Mouse (Mus musculus): Measurements from ENCODE around the gene Sema3a. TPM values are rescaled to one million over a fixed set of nuclear protein-coding genes. Genes with fewer than 3 reads are reported as not detected.

Sema3a gene
- polyA plus RNA-seq, 1 experiment, result 0.01 TPM

DNA sequence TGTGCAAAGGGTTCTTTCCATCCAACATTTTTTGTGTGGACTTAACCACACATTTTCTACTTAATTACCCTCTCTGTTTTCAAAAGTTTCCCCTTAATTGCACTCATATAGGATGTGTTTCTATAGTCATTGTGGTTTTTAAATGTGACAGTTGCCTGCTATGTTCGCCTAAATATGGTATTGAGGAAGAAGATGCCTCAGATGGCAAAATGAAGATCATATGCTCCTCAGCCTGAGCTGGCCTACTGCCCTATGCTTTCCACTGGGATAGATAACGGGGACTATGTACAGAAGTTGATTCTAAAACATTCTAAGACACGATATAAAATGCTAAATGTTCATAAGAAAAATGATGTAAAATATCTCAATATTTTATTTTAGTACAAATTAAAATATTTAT is 138.3 kb downstream of the Sema3a start:
- no peaks in the 10 kb centered on the region for H3K36me3 ChIP-seq (ENCODE audit: control insufficient read depth)
- H3K4me1 ChIP-seq (ENCODE audit: control insufficient read depth), result no peaks in the 10 kb centered on the region
- H3K27me3 ChIP-seq (ENCODE audit: control insufficient read depth), result no peaks in the 10 kb centered on the region
- H3K4me3 ChIP-seq (replicated peaks), result no peak overlapping the region
- H3K9me3 ChIP-seq (ENCODE audit: control insufficient read depth, low read length), result no peaks in the 10 kb centered on the region
- TF ChIP-seq GATA1 (IDR thresholded peaks at IDR 0.05; ENCODE audit: low read length) (no peak), TAL1 (IDR thresholded peaks at IDR 0.05; ENCODE audit: low read length) (no peak)

DNA sequence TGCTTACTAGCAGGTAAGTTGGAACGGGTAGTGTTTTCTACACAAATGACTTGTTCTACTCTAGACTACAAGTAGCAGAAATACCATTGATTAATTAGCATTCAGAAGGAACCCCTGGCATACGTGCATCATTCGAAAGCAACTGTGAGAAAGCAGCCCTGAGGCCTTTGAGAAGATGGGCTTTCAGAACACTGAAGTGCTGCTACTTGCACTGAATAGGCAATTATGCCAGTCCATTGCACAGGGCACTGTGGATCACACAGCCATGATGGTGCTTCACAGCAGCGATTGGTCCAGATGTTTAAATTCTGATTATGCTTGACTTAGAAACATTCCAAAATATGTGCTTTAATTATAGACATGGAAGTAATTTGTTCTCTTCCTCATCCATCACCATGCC is 187.5 kb downstream of the Sema3a start:
- Histone ChIP-seq H3K27me3 (ENCODE audit: control insufficient read depth) (no peaks in the 10 kb centered on the region), H3K9me3 (ENCODE audit: control insufficient read depth, low read length) (no peaks in the 10 kb centered on the region), H3K4me3 (replicated peaks) (no peak overlapping the region), H3K36me3 (ENCODE audit: control insufficient read depth) (no peaks in the 10 kb centered on the region), H3K4me1 (ENCODE audit: control insufficient read depth) (no peaks in the 10 kb centered on the region)
- TF ChIP-seq GATA1 (IDR thresholded peaks at IDR 0.05; ENCODE audit: low read length) (no peak), TAL1 (IDR thresholded peaks at IDR 0.05; ENCODE audit: low read length) (no peak)

DNA sequence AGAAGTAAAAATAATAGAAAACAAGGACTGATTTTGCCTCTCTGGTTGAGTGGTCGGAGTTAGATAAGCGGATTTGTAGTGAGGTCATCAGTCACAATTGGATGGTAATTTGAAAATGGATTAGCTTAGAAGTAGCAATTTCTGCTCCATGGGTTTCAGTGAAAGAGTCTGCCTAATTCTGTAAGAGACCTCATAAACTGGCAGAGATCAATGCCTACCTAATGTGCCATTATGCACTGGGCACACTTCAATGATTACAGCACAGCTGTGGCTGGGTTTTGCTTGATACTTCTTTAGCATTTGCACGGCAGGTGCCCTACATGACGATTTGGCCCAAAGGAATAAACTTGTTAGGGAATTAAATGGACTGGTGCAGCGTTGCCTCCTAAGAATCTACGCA is 188.8 kb downstream of the Sema3a start:
- H3K27me3 ChIP-seq (ENCODE audit: control insufficient read depth), result no peaks in the 10 kb centered on the region

DNA sequence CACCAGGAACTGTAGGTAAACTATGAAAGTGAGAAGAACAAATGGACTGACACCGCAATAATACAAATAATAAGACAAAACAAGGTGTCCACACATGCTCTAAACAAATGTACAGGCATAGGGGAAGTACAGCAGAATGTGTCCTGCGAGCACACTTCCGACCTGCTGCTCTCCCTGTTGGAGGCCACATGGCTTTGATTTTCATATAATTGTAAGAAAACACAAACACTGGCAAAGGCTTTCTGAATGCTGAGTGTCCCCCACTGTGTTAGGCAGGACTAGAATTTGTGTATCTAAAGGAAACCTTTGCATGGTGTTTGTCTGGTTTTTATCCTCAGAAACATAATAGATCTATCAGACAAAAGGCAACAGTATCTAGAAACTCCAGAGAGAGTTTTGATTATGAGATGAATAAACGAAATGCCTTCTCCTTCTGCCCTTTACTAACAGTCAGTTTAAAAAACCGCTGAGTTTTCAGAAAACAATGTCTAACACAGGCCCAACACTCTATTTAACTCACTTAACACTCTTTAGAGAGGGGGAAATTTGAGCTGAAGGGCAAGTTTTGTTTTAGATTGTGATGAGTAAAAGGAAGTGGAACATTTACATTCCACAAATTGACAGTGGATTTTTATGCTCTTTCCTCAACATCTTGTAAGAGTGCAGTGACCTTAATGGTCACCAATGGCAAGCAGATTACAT is 193.7 kb downstream of the Sema3a start:
- Histone ChIP-seq H3K9me3 (ENCODE audit: control insufficient read depth, low read length) (no peaks in the 10 kb centered on the region), H3K27me3 (ENCODE audit: control insufficient read depth) (no peaks in the 10 kb centered on the region), H3K4me3 (replicated peaks) (no peak overlapping the region), H3K4me1 (ENCODE audit: control insufficient read depth) (no peaks in the 10 kb centered on the region), H3K36me3 (ENCODE audit: control insufficient read depth) (no peaks in the 10 kb centered on the region)
- TF ChIP-seq GATA1 (IDR thresholded peaks at IDR 0.05; ENCODE audit: low read length) (no peak), TAL1 (IDR thresholded peaks at IDR 0.05; ENCODE audit: low read length) (no peak)

More for the DNA sequence above, 188.8 kb downstream of the Sema3a start:
- no peaks in the 10 kb centered on the region for H3K4me1 ChIP-seq (ENCODE audit: control insufficient read depth)
- H3K36me3 ChIP-seq (ENCODE audit: control insufficient read depth), result no peaks in the 10 kb centered on the region
- H3K9me3 ChIP-seq (ENCODE audit: control insufficient read depth, low read length), result no peaks in the 10 kb centered on the region
- TF ChIP-seq TAL1 (IDR thresholded peaks at IDR 0.05; ENCODE audit: low read length) (no peak), GATA1 (IDR thresholded peaks at IDR 0.05; ENCODE audit: low read length) (no peak)
- H3K4me3 ChIP-seq (replicated peaks), result no peak overlapping the region

DNA sequence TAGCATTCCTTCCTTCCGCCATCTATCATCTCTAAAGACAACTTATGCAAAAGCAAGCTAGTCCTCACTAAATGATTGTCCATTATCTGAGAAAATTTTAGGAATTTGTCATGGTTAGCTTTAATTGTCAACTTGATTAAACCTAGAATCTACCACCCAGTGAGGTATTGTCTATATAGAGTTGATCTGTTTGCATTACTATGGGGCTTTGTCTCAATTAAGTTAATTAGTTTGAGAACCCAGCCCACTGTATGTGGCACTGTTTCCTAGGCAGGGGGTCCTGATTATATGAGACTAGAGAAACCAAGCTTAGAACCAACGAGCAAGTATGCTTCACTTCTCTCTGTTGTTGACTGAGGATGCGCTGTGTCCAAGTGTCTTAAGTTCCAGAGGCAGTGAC is 194.9 kb downstream of the Sema3a start:
- Histone ChIP-seq H3K9me3 (ENCODE audit: control insufficient read depth, low read length) (no peaks in the 10 kb centered on the region), H3K4me1 (ENCODE audit: control insufficient read depth) (no peaks in the 10 kb centered on the region), H3K36me3 (ENCODE audit: control insufficient read depth) (no peaks in the 10 kb centered on the region), H3K27me3 (ENCODE audit: control insufficient read depth) (no peaks in the 10 kb centered on the region), H3K4me3 (replicated peaks) (no peak overlapping the region)
- no peak for TF ChIP-seq GATA1 (IDR thresholded peaks at IDR 0.05; ENCODE audit: low read length)
- TF ChIP-seq TAL1 (IDR thresholded peaks at IDR 0.05; ENCODE audit: low read length), result no peak

DNA sequence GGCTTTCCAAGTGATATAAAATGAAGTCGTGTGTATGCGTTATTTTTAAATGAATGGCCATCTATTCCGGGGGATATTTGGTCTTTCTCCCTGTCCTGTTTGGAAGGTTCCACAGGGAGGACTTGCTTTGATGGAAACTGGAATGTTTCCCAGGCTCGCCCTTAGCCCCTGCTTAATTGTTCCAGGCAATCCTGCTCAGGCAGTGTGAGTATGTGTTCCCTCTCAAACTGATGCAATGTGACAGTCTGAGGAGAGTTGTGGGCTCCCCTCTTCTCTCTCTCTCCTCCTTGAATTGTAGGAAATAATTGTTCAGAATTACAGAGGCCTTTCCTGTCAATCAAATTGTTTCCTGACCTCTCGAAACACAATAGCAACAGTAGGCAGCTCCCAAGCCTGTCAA is 202.1 kb downstream of the Sema3a start:
- Histone ChIP-seq H3K4me3 (replicated peaks) (no peak overlapping the region), H3K9me3 (ENCODE audit: control insufficient read depth, low read length) (no peaks in the 10 kb centered on the region), H3K36me3 (ENCODE audit: control insufficient read depth) (no peaks in the 10 kb centered on the region), H3K4me1 (ENCODE audit: control insufficient read depth) (no peaks in the 10 kb centered on the region), H3K27me3 (ENCODE audit: control insufficient read depth) (no peaks in the 10 kb centered on the region)
- TF ChIP-seq TAL1 (IDR thresholded peaks at IDR 0.05; ENCODE audit: low read length) (no peak), GATA1 (IDR thresholded peaks at IDR 0.05; ENCODE audit: low read length) (no peak)

DNA sequence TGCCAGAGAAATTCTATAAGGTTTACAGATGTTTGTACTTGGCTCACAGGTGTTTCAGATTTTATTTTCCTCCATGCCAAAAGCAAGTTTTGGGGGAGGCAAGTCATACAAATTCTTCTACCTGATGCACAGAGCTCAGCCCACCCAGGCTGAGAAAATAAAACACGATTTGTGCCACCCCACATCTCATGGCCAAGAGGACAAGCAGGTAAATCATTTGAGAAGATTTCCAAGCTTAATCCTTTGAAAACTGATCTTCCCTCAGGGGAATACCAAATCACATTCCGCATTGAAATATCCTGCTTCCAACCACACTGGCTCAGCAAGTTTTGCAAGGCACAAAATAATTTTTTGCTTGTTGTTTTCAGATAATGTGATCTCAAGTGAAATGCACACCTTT is 206.2 kb downstream of the Sema3a start:
- TF ChIP-seq TAL1 (IDR thresholded peaks at IDR 0.05; ENCODE audit: low read length) (no peak), GATA1 (IDR thresholded peaks at IDR 0.05; ENCODE audit: low read length) (no peak)
- H3K9me3 ChIP-seq (ENCODE audit: control insufficient read depth, low read length), result no peaks in the 10 kb centered on the region
- no peaks in the 10 kb centered on the region for H3K36me3 ChIP-seq (ENCODE audit: control insufficient read depth)
- no peak overlapping the region for H3K4me3 ChIP-seq (replicated peaks)
- no peaks in the 10 kb centered on the region for H3K4me1 ChIP-seq (ENCODE audit: control insufficient read depth)
- H3K27me3 ChIP-seq (ENCODE audit: control insufficient read depth), result no peaks in the 10 kb centered on the region

DNA sequence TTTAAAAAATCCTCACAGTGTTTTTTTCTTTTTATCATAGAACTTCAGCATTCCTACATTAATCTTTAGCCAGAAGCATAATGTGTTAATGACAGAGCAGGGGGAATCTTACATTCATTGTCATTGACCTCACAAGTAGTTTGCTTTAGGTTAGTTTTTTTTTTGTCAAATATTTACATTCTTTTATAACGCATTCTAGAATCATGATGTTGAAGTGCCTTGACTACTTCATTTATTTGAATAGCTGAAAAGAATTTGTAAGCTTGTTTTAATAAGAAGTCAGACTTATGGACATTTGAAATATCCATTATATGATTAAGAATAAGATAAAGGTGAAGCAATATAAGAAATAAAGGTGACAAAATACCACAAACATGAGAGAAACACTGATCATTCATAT is 212.5 kb downstream of the Sema3a start:
- Histone ChIP-seq H3K4me3 (replicated peaks) (no peak overlapping the region), H3K4me1 (ENCODE audit: control insufficient read depth) (no peaks in the 10 kb centered on the region), H3K9me3 (ENCODE audit: control insufficient read depth, low read length) (no peaks in the 10 kb centered on the region), H3K36me3 (ENCODE audit: control insufficient read depth) (no peaks in the 10 kb centered on the region), H3K27me3 (ENCODE audit: control insufficient read depth) (no peaks in the 10 kb centered on the region)
- TF ChIP-seq GATA1 (IDR thresholded peaks at IDR 0.05; ENCODE audit: low read length), result no peak
- TF ChIP-seq TAL1 (IDR thresholded peaks at IDR 0.05; ENCODE audit: low read length), result no peak

DNA sequence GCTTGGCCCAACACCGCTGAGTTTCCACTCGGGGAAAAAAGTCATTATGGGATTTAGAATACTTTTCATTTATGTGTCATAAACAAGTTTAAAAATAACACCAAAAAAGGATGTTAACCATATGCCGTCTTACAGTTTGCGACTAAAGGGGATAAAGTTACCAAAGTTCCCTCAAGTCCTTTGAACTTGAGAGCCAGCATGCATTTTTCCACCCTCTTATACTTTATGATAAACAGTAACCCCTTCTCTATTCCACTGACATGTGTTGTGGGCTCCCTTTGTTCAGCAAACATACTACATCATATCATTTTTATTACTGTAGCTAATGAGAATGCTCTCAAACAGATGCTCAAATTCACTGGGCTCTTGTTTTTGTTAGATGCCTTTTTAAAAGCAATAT is 221.9 kb downstream of the Sema3a start:
- Histone ChIP-seq H3K27me3 (ENCODE audit: control insufficient read depth) (no peaks in the 10 kb centered on the region), H3K4me1 (ENCODE audit: control insufficient read depth) (no peaks in the 10 kb centered on the region), H3K9me3 (ENCODE audit: control insufficient read depth, low read length) (no peaks in the 10 kb centered on the region), H3K36me3 (ENCODE audit: control insufficient read depth) (no peaks in the 10 kb centered on the region), H3K4me3 (replicated peaks) (no peak overlapping the region)
- no peak for TF ChIP-seq TAL1 (IDR thresholded peaks at IDR 0.05; ENCODE audit: low read length)
- no peak for TF ChIP-seq GATA1 (IDR thresholded peaks at IDR 0.05; ENCODE audit: low read length)

DNA sequence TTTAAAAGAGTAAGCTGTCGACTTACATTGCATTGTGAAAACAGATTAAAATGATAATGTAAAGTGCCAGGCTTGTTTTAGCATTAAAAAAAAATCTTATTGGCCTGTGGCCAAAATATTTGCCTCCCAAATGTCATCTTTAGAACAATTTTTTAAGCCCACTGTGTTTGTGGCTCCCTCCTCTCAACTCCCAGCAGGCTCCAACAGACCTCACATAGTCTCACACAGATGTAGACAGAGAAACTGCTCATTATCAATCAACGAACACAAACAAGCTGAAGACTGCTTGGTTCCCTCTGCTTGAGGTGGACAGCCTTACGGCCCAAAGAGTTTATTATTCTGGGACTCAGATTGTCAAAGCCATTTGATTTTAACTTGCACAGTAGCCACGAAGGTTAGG is 226.4 kb downstream of the Sema3a start:
- Histone ChIP-seq H3K4me3 (replicated peaks) (no peak overlapping the region), H3K4me1 (ENCODE audit: control insufficient read depth) (no peaks in the 10 kb centered on the region), H3K36me3 (ENCODE audit: control insufficient read depth) (no peaks in the 10 kb centered on the region), H3K27me3 (ENCODE audit: control insufficient read depth) (no peaks in the 10 kb centered on the region), H3K9me3 (ENCODE audit: control insufficient read depth, low read length) (no peaks in the 10 kb centered on the region)
- TF ChIP-seq GATA1 (IDR thresholded peaks at IDR 0.05; ENCODE audit: low read length), result no peak
- no peak for TF ChIP-seq TAL1 (IDR thresholded peaks at IDR 0.05; ENCODE audit: low read length)
